Mouse (Mus musculus) stomach, postnatal 0 days (tissue): ENCODE results near the gene Rdx. TPM values are rescaled to one million over a fixed set of nuclear protein-coding genes. Genes with fewer than 3 reads are reported as not detected.

Experiments
- ATAC-seq: fragments of 200-750 bp; cut with Nextera tagmentation; 2 replicates; pipeline ENCODE4 v1.8.0; 2017; ENCODE audit not compliant: low FRiP score, low TSS enrichment
- DNase-seq: peaks from one replicate; pipeline ENCODE4 v3.0.0-alpha.2; 2016; ENCODE audit warnings: low spot score
- H3K27ac ChIP-seq: fragments of 300-500 bp; sonication (generic); replicated peaks from 2 replicates; pipeline ENCODE4 v1.5.1; 2014; ENCODE audit warnings: mild to moderate bottlenecking, control low read depth
- H3K27me3 ChIP-seq: fragments of 300-500 bp; sonication (generic); 2 replicates; pipeline ENCODE4 v1.6.1; 2014; ENCODE audit warnings: low read length; ENCODE audit not compliant: control insufficient read depth, insufficient read depth
- H3K36me3 ChIP-seq: fragments of 300-500 bp; sonication (generic); 2 replicates; pipeline ENCODE4 v1.6.1; 2014; ENCODE audit warnings: low read length, mixed read lengths; ENCODE audit not compliant: control insufficient read depth, insufficient read depth
- H3K4me1 ChIP-seq: fragments of 300-500 bp; sonication (generic); replicated peaks from 2 replicates; pipeline ENCODE4 v1.6.1; 2014; ENCODE audit warnings: antibody characterized with exemption; ENCODE audit not compliant: control insufficient read depth, insufficient read depth
- H3K4me2 ChIP-seq: fragments of 300-500 bp; sonication (generic); replicated peaks from 2 replicates; pipeline ENCODE4 v1.6.1; 2014; ENCODE audit warnings: low read depth, mild to moderate bottlenecking, control low read depth, moderate library complexity
- H3K4me3 ChIP-seq: fragments of 300-500 bp; sonication (generic); 2 replicates; pipeline ENCODE4 v1.5.1; 2014; ENCODE audit warnings: low read depth, low read length, control low read depth
- H3K9ac ChIP-seq: fragments of 300-500 bp; sonication (generic); 2 replicates; pipeline ENCODE4 v1.6.1; 2014; ENCODE audit warnings: mild to moderate bottlenecking, low read length, control low read depth, mixed read lengths
- H3K9me3 ChIP-seq: fragments of 300-500 bp; sonication (generic); 2 replicates; pipeline ENCODE4 v1.6.1; 2016; ENCODE audit warnings: low read length; ENCODE audit not compliant: control insufficient read depth
- CTCF ChIP-seq: IDR thresholded peaks from 2 replicates; pipeline ENCODE4 v1.5.1; 2016; ENCODE audit warnings: antibody characterized with exemption, low read depth, mild to moderate bottlenecking, moderate library complexity
- EP300 ChIP-seq: optimal IDR thresholded peaks from 2 replicates; pipeline ENCODE3; 2016; ENCODE audit warnings: antibody characterized with exemption
- WGBS: fragments of 180-500 bp; shearing (Covaris S2); extraction: QIAGEN DNeasy Blood & Tissue Kit; methylation state at CpG from one replicate; pipeline ENCODE4 v1.1.7; 2014; 5-methylcytosine and 5-hydroxymethylcytosine counted together
- polyA plus RNA-seq: library from polyadenylated mRNA; unstranded; fragments of >200 nt; fragmentation: Nextera tagmentation; extraction: Ambion mirVana; gene quantifications from 2 replicates; pipeline ENCODE4 v1.2.1, GENCODE M21; 2015

The Rdx gene
- polyA plus RNA-seq, 1 experiment from 2014 or later: 52.7 TPM

- Histone ChIP-seq H3K27me3 (no peaks in the 10 kb centered on the region), H3K9ac (peak overlapping the region; percentile 98), H3K27ac (peak overlapping the region; percentile 99), H3K4me1 (no peaks in the 10 kb centered on the region), H3K4me3 (peak overlapping the region; percentile 95), H3K9me3 (no peaks in the 10 kb centered on the region), H3K36me3 (no peaks in the 10 kb centered on the region), H3K4me2 (peak overlapping the region; percentile 67)
- TF ChIP-seq EP300 (no peak), CTCF (peak; percentile 41; the same call in 1 of the 2 replicates)
- peak; percentile 91 for ATAC-seq
- under 1% methylated on average over 78 of the region's 118 CpGs for WGBS
- DNase-seq: peak; percentile 84
Measured at GRCm38 (mm10) chr9:52047821-52048649, 1.1 kb downstream of the Rdx start.

- Histone ChIP-seq H3K4me3 (peak overlapping the region; percentile 95), H3K36me3 (no peaks in the 10 kb centered on the region), H3K27ac (peak overlapping the region; percentile 99), H3K9ac (peak overlapping the region; percentile 98), H3K9me3 (no peaks in the 10 kb centered on the region), H3K27me3 (no peaks in the 10 kb centered on the region), H3K4me2 (peak overlapping the region; percentile 67), H3K4me1 (no peaks in the 10 kb centered on the region)
- TF ChIP-seq EP300 (no peak), CTCF (no peak)
- WGBS: under 1% methylated on average over 48 of the region's 60 CpGs
- peak; percentile 66 for ATAC-seq
- peak; percentile 50 for DNase-seq
Measured at GRCm38 (mm10) chr9:52048650-52049081, 1.7 kb downstream of the Rdx start.

- ATAC-seq: no peak
- H3K9me3 ChIP-seq: no peaks in the 10 kb centered on the region
- TF ChIP-seq EP300 (no peak), CTCF (no peak)
- no peak for DNase-seq
- no peak overlapping the region for H3K27ac ChIP-seq
- 11% methylated on average over 3 of the region's 3 CpGs for WGBS
- H3K4me1 ChIP-seq: no peaks in the 10 kb centered on the region
- H3K4me2 ChIP-seq: peak overlapping the region; percentile 67
- H3K36me3 ChIP-seq: no peaks in the 10 kb centered on the region
- H3K4me3 ChIP-seq: peak overlapping the region; percentile 95
- H3K9ac ChIP-seq: peak overlapping the region; percentile 98; the same call in 1 of the 2 replicates
- H3K27me3 ChIP-seq: no peaks in the 10 kb centered on the region
Measured at GRCm38 (mm10) chr9:52049605-52050004, 2.6 kb downstream of the Rdx start.

- no peaks in the 10 kb centered on the region for H3K9me3 ChIP-seq
- no peaks in the 10 kb centered on the region for H3K36me3 ChIP-seq
- TF ChIP-seq EP300: no peak
- TF ChIP-seq CTCF: peak; percentile 13; the same call in 1 of the 2 replicates
- ATAC-seq (no peak), DNase-seq (no peak)
- peak overlapping the region; percentile 67; the same call in 1 of the 2 replicates for H3K4me2 ChIP-seq
- H3K4me3 ChIP-seq: no peak overlapping the region
- WGBS: 33% methylated on average over 2 of the region's 2 CpGs
- no peak overlapping the region for H3K27ac ChIP-seq
- H3K9ac ChIP-seq: no peak overlapping the region
- H3K4me1 ChIP-seq: no peaks in the 10 kb centered on the region
- H3K27me3 ChIP-seq: no peaks in the 10 kb centered on the region
Measured at GRCm38 (mm10) chr9:52050361-52050760, 3.4 kb downstream of the Rdx start.

GRCm38 (mm10) chr9:52052221-52052620 is 5.2 kb downstream of the Rdx start:
- Histone ChIP-seq H3K4me1 (no peaks in the 10 kb centered on the region), H3K27me3 (no peaks in the 10 kb centered on the region), H3K9ac (no peak overlapping the region), H3K9me3 (no peaks in the 10 kb centered on the region), H3K4me2 (no peak overlapping the region), H3K27ac (no peak overlapping the region), H3K4me3 (no peak overlapping the region), H3K36me3 (no peaks in the 10 kb centered on the region)
- TF ChIP-seq EP300 (no peak), CTCF (no peak)
- no peak for ATAC-seq
- 53% methylated on average over 1 of the region's 1 CpGs for WGBS
- no peak for DNase-seq

- Histone ChIP-seq H3K4me2 (no peak overlapping the region), H3K4me3 (no peak overlapping the region), H3K27me3 (no peaks in the 10 kb centered on the region), H3K27ac (no peak overlapping the region), H3K9ac (no peak overlapping the region), H3K36me3 (no peaks in the 10 kb centered on the region), H3K4me1 (no peaks in the 10 kb centered on the region), H3K9me3 (no peaks in the 10 kb centered on the region)
- no peak for ATAC-seq
- TF ChIP-seq CTCF: no peak
- TF ChIP-seq EP300: no peak
- whole genome bisulfite sequencing: 79% methylated on average over 3 of the region's 3 CpGs
- DNase-seq: no peak
Measured at GRCm38 (mm10) chr9:52055313-52055712, 8.3 kb downstream of the Rdx start.
